Comparison of ENCODE assay signal across 8 mouse cellular contexts in the genomic region with DNA sequence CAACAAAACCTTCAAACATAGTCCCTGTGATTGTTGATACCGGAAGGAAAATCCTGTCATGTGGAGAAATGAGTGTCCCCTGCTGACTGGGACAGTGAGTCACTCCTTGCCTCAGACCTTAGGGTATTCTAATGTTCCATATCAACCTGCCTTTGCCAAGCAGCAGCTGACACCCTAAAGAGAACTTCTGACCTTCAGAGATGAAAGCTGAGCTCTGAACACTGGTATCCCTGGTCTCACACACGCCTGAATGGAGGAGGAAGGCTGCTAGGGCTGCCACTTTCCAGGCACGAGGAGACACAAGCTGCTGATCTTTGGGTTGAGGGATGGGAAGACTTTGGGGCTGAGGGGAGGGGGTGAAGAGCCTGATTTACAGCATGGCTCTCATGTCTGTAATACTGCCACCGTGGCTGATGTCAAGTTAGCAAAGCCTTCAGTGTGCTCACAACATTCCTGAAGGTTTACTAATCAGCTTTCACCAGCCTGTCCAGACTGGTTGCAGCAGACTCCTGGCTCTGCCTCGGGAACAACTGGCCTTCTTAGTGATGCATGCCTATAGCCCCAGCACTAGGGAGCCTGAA. TPM values are rescaled to one million over a fixed set of nuclear protein-coding genes. Genes with fewer than 3 reads are reported as not detected.
DNase-seq lines count a peak whose midpoint lies in the region; ATAC-seq and TF ChIP-seq lines count a peak whose summit lies in the region.
"Had no signal": no experiment of that assay in that cellular context is flagged by ENCODE, and none has a peak within 500 bp of the region (broad histone marks: within the 10 kb centered on the region; RNA-seq: fewer than 3 reads in every experiment).

No protein-coding gene starts in this region.

- no peaks in the 10 kb centered on the region for H3K36me3 ChIP-seq in forebrain, embryonic 15.5 days
- H3K36me3 ChIP-seq: liver, embryonic 15.5 days had no signal

- no peak overlapping the region for H3K4me2 ChIP-seq in forebrain, embryonic 15.5 days (replicated peaks)
- H3K4me2 ChIP-seq: liver, embryonic 15.5 days had no signal

- intact Hi-C loops in gastrocnemius, adult 2 months (cut with DNase I): loop anchor here (2.0 to 5.0 kb wide), 2 partner anchors 60 to 64 kb away; no protein-coding TSS in a partner anchor

- H3K4me3 ChIP-seq in gastrocnemius, adult 2 months: no peak overlapping the region
- no peak overlapping the region for H3K4me3 ChIP-seq in forebrain, embryonic 15.5 days
- H3K4me3 ChIP-seq: liver, embryonic 15.5 days had no signal

- TF ChIP-seq CTCF in gastrocnemius, adult 2 months (IDR thresholded peaks at IDR 0.05): no peak

- peak; percentile 53 for DNase-seq in adrenal gland, postnatal 10 days
- DNase-seq in gastrocnemius, adult 2 months: peak; percentile 80
- peak; percentile 48 for DNase-seq in kidney, adult 18-20 months
- peak; percentile 28 for DNase-seq in mesoderm, embryonic 11.5 days (ENCODE audit: low read depth, low spot score)
- no peak for DNase-seq in cerebellum, adult 11 months
- DNase-seq in cerebellum, postnatal 36 days: no peak

- no peaks in the 10 kb centered on the region for H3K4me1 ChIP-seq in forebrain, embryonic 15.5 days
- H3K4me1 ChIP-seq: liver, embryonic 15.5 days had no signal

- no peak for ATAC-seq in forebrain, embryonic 15.5 days (replicated peaks)

- 59% methylated on average over 5 of the region's 5 CpGs for WGBS in forebrain, embryonic 15.5 days

- no peak overlapping the region for H3K9ac ChIP-seq in forebrain, embryonic 15.5 days (replicated peaks)
- H3K9ac ChIP-seq: liver, embryonic 15.5 days had no signal

- no peaks in the 10 kb centered on the region for H3K27me3 ChIP-seq in forebrain, embryonic 15.5 days
- H3K27me3 ChIP-seq: liver, embryonic 15.5 days had no signal

- no peaks in the 10 kb centered on the region for H3K9me3 ChIP-seq in forebrain, embryonic 15.5 days
- H3K9me3 ChIP-seq: liver, embryonic 15.5 days had no signal

- H3K27ac ChIP-seq in gastrocnemius, adult 2 months: peak overlapping the region; percentile 88
- no peak overlapping the region for H3K27ac ChIP-seq in forebrain, embryonic 15.5 days (replicated peaks)
- H3K27ac ChIP-seq: liver, embryonic 15.5 days had no signal

RNA-seq across cellular contexts. Expression of a gene that starts 58.1 kb away (rescaled TPM):
- total RNA-seq in adrenal gland, postnatal 10 days (2021): 10 to 100 TPM; 73.8 to 80.7 TPM
- total RNA-seq in gastrocnemius, adult 2 months (2021): 10 to 100 TPM; 40.6 to 45.3 TPM
- 9.8 and 10.9 TPM in 2 replicates for polyA plus RNA-seq in forebrain, embryonic 15.5 days (2015; fragmentation: Nextera tagmentation; extraction: Ambion mirVana)

Comparison
In these comparisons a context has a peak if more than half of its experiments do, and no peak if none do; other contexts are left out.
1. DNase-seq: peak in adrenal gland, postnatal 10 days (single experiment), gastrocnemius, adult 2 months (single experiment), kidney, adult 18-20 months (single experiment) and mesoderm, embryonic 11.5 days (single experiment); none in cerebellum, adult 11 months (single experiment) and cerebellum, postnatal 36 days (0 of 2).